In genomic region chr16:30870110-30870509, GRCm38 (mm10) we compare ENCODE assay signal across 9 mouse cellular contexts.
DNase-seq lines count a peak whose midpoint lies in the region; TF ChIP-seq lines count a peak whose summit lies in the region.
"Had no signal": no experiment of that assay in that cellular context is flagged by ENCODE, and none has a peak within 500 bp of the region (broad histone marks: within the 10 kb centered on the region; RNA-seq: fewer than 3 reads in every experiment).

No protein-coding gene starts in this region.

- no peak overlapping the region for H3K27ac ChIP-seq in cerebellum, adult 2 months (ENCODE audit: insufficient read depth, low read length)
- H3K27ac ChIP-seq: limb, embryonic 13.5 days had no signal

- DNase-seq in 3T3-L1 (ENCODE audit: low read depth, low spot score) (peak; percentile 20), NIH3T3 (ENCODE audit: low read depth) (peak; percentile 21)
- DNase-seq in forelimb bud, embryonic 11.5 days (ENCODE audit: low read depth, low spot score): peak; percentile 30
- peak; percentile 11 for DNase-seq in induced T-regulatory cell, adult 2 months (ENCODE audit: low read depth)
- DNase-seq in lung, adult 2 months: peak; percentile 57
- DNase-seq in thymus, postnatal 0 days (ENCODE audit: low spot score): peak; percentile 45
- DNase-seq in cerebellum, adult 2 months: no peak
- DNase-seq in layer of hippocampus, postnatal 14 days (ENCODE audit: low spot score in 2 of 2): no peak

- WGBS in lung, adult 2 months: 36% methylated on average over 14 of the region's 14 CpGs
- 78% methylated on average over 14 of the region's 14 CpGs for WGBS in cerebellum, adult 2 months

- TF ChIP-seq CTCF in lung, adult 2 months (IDR thresholded peaks at IDR 0.05; ENCODE audit: insufficient read depth, low read length): peak; percentile 58
- TF ChIP-seq CTCF in cerebellum, adult 2 months (IDR thresholded peaks at IDR 0.05; ENCODE audit: borderline replicate concordance, insufficient read depth, low read depth, low read length): no peak

- H3K4me1 ChIP-seq in lung, adult 2 months (ENCODE audit: control insufficient read depth, insufficient read depth, low read length): peaks cover 2% of the 10 kb centered on the region; the same call in 1 of the 2 replicates
- H3K4me1 ChIP-seq in cerebellum, adult 2 months (ENCODE audit: control insufficient read depth, insufficient read depth, low read length): no peaks in the 10 kb centered on the region

- H3K27me3 ChIP-seq in cerebellum, adult 2 months (ENCODE audit: control insufficient read depth, insufficient read depth, low read length): no peaks in the 10 kb centered on the region; the same call in 1 of the 2 replicates

- TF ChIP-seq POLR2A in lung, adult 2 months (IDR thresholded peaks at IDR 0.05; ENCODE audit: borderline replicate concordance, extremely low read depth, low read depth, low read length): no peak
- no peak for TF ChIP-seq POLR2A in cerebellum, adult 2 months (IDR thresholded peaks at IDR 0.05; ENCODE audit: borderline replicate concordance, insufficient read depth, low read length)

- H3K4me3 ChIP-seq in lung, adult 2 months (replicated peaks; ENCODE audit: extremely low read depth, low read depth, low read length): no peak overlapping the region
- no peak overlapping the region for H3K4me3 ChIP-seq in cerebellum, adult 2 months (replicated peaks; ENCODE audit: insufficient read depth, low read depth, low read length)
- H3K4me3 ChIP-seq: limb, embryonic 13.5 days had no signal

Comparison
In these comparisons a context has a peak if more than half of its experiments do, and no peak if none do; other contexts are left out.
1. DNase-seq: peak in 3T3-L1 (single experiment), NIH3T3 (single experiment), forelimb bud, embryonic 11.5 days (single experiment), induced T-regulatory cell, adult 2 months (single experiment), lung, adult 2 months (single experiment) and thymus, postnatal 0 days (single experiment); none in cerebellum, adult 2 months (0 of 2) and layer of hippocampus, postnatal 14 days (0 of 2).